Mouse (Mus musculus) cortical plate, adult 2 months (tissue): ENCODE measurements around the gene Cks2. TPM values are rescaled to one million over a fixed set of nuclear protein-coding genes. Genes with fewer than 3 reads are reported as not detected.
"Not testable (repeated sequence)": the region's sequence is repeated elsewhere in the genome, so short reads cannot be mapped to it uniquely, and the experiment has no call there.

Experiments
- H3K27ac ChIP-seq: fragments of 200-500 bp; 2 replicates; pipeline ENCODE4 v1.5.1; 2012; ENCODE audit warnings: low read length, control low read depth, inconsistent platforms; ENCODE audit not compliant: insufficient read depth
- H3K4me1 ChIP-seq: fragments of 200-500 bp; 2 replicates; pipeline ENCODE4 v1.6.1; 2011; ENCODE audit warnings: low read length; ENCODE audit not compliant: control insufficient read depth, insufficient read depth
- H3K4me3 ChIP-seq: fragments of 200-500 bp; 2 replicates; pipeline ENCODE4 v1.5.1; 2011; ENCODE audit warnings: mild to moderate bottlenecking, low read length, control low read depth; ENCODE audit not compliant: insufficient read depth
- CTCF ChIP-seq: fragments of 200-500 bp; IDR thresholded peaks from 2 replicates; pipeline ENCODE4 v1.5.1; 2011; ENCODE audit warnings: mild to moderate bottlenecking, control low read depth, low read length; ENCODE audit not compliant: insufficient read depth; ENCODE audit errors: extremely low read depth
- POLR2A ChIP-seq: fragments of 200-500 bp; IDR thresholded peaks from 2 replicates; pipeline ENCODE4 v1.6.1; 2011; ENCODE audit warnings: mild to moderate bottlenecking, low read length, control low read depth; ENCODE audit not compliant: insufficient read depth; ENCODE audit errors: extremely low read depth
- polyA plus RNA-seq: library from polyadenylated mRNA; depleted of rRNA; stranded (reverse); fragments of >200 nt; gene quantifications from 2 replicates; pipeline ENCODE4 v1.2.3, GENCODE M21; 2012

The Cks2 gene
- polyA plus RNA-seq, 1 experiment, result 5.8 TPM

- Histone ChIP-seq H3K4me1 (no peaks in the 10 kb centered on the region), H3K27ac (no peak overlapping the region), H3K4me3 (no peak overlapping the region)
- no peak for TF ChIP-seq CTCF
- no peak for TF ChIP-seq POLR2A
These were observed 12.3 kb upstream of the Cks2 start for GRCm38 (mm10) chr13:51632560-51633218.

- H3K4me1 ChIP-seq, H3K4me3 ChIP-seq, H3K27ac ChIP-seq: not testable (repeated sequence)
These were observed 9.6 kb upstream of the Cks2 start for GRCm38 (mm10) chr13:51635384-51635783.

- TF ChIP-seq CTCF (no peak), POLR2A (no peak)
These were observed 6.1 kb upstream of the Cks2 start for GRCm38 (mm10) chr13:51638958-51639357.

GRCm38 (mm10) chr13:51641424-51641823, 3.6 kb upstream of the Cks2 start:
- Histone ChIP-seq H3K4me1 (no peaks in the 10 kb centered on the region), H3K4me3 (no peak overlapping the region), H3K27ac (no peak overlapping the region)
- TF ChIP-seq POLR2A, result no peak
- TF ChIP-seq CTCF, result no peak

More at GRCm38 (mm10) chr13:51638958-51639357, 6.1 kb upstream of the Cks2 start:
- Histone ChIP-seq H3K27ac (no peak overlapping the region), H3K4me1 (no peaks in the 10 kb centered on the region), H3K4me3 (no peak overlapping the region)

GRCm38 (mm10) chr13:51642171-51642778, 2.8 kb upstream of the Cks2 start:
- no peak overlapping the region for H3K27ac ChIP-seq
- no peaks in the 10 kb centered on the region for H3K4me1 ChIP-seq
- no peak overlapping the region for H3K4me3 ChIP-seq
- TF ChIP-seq POLR2A (no peak), CTCF (no peak)

- no peak for TF ChIP-seq POLR2A
- TF ChIP-seq CTCF, result no peak
- H3K27ac ChIP-seq, result no peak overlapping the region
- H3K4me1 ChIP-seq, result no peaks in the 10 kb centered on the region
These were observed 856 bp upstream of the Cks2 start for GRCm38 (mm10) chr13:51643924-51644828.

GRCm38 (mm10) chr13:51645872-51646271, 840 bp downstream of the Cks2 start:
- TF ChIP-seq CTCF (no peak), POLR2A (no peak)
- H3K27ac ChIP-seq, result no peak overlapping the region
- no peaks in the 10 kb centered on the region for H3K4me1 ChIP-seq
- peak overlapping the region; percentile 71 for H3K4me3 ChIP-seq

More at GRCm38 (mm10) chr13:51643924-51644828, 856 bp upstream of the Cks2 start:
- peak overlapping the region; percentile 71 for H3K4me3 ChIP-seq

- H3K4me1 ChIP-seq, result no peaks in the 10 kb centered on the region
These were observed 1.5 kb downstream of the Cks2 start for GRCm38 (mm10) chr13:51646362-51647027.

GRCm38 (mm10) chr13:51647770-51648169, 2.7 kb downstream of the Cks2 start:
- H3K4me1 ChIP-seq, result no peaks in the 10 kb centered on the region
- no peak overlapping the region for H3K27ac ChIP-seq
- no peak for TF ChIP-seq CTCF
- TF ChIP-seq POLR2A, result no peak
- no peak overlapping the region for H3K4me3 ChIP-seq

More at GRCm38 (mm10) chr13:51646362-51647027, 1.5 kb downstream of the Cks2 start:
- no peak overlapping the region for H3K27ac ChIP-seq
- no peak overlapping the region for H3K4me3 ChIP-seq
- TF ChIP-seq POLR2A (no peak), CTCF (no peak)
